Mouse (Mus musculus): ENCODE results near the gene Mvb12b. TPM values are rescaled to one million over a fixed set of nuclear protein-coding genes. Genes with fewer than 3 reads are reported as not detected.

The Mvb12b gene
- polyA plus RNA-seq, 1 experiment from 2014 or later: 12.4 TPM

DNA sequence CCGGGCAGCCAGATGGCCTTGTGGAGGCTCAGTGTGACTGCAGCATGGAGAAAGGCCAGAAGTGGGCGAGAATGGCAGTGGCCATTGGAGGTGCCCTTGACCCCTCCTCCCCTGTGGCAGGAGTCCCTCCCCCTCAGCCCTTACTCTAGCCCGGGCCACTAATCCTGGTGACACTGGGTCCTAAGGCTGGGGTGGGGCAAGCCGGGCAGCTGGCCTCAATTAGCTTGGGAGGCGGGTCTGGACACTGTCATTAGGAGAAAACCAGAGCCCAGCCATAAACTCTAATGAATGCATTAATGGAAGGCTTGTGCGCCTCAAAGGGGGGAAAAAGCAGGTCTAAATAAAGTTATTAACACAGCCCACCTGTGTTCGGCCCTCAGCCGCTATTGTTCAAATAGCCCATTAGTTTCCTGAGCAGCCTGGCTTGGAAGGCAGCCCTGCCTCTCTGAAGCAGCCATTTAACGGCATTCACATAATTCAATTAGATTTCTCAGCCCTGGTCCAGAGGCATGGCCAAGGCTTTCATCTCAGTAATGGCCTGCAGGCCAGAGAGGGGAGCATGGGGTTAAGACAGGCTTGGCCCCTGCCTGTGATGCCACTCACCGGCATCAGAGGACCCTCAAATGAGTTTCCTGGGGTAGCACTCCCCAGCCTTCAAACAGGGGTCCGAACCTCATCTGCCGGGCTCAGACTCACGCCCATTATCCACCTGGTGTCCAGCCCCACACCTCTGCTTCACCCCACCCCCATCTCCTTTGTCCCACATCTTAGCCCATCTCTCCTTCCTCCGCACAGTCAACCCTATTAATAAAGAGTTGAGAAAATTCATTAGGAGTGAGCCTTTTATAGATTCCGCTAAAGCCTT, 186.9 kb downstream of the Mvb12b start:
- Histone ChIP-seq H3K4me3 (ENCODE audit: low read depth, low read length) (no peak overlapping the region), H3K9ac (ENCODE audit: low read depth, low read length) (no peak overlapping the region), H3K36me3 (ENCODE audit: control insufficient read depth, insufficient read depth, low read length) (no peaks in the 10 kb centered on the region), H3K27ac (ENCODE audit: low read depth, low read length) (no peak overlapping the region), H3K9me3 (replicated peaks; ENCODE audit: control insufficient read depth, low read length) (peaks cover 4% of the 10 kb centered on the region; the same call in 1 of the 2 replicates), H3K4me1 (ENCODE audit: control insufficient read depth, insufficient read depth, low read length) (0 out of 2 replicates have a peak, but pooled peaks cover 3% of the 10 kb centered on the region), H3K4me2 (no peak overlapping the region), H3K27me3 (ENCODE audit: control insufficient read depth, insufficient read depth, low read length) (peaks cover 26% of the 10 kb centered on the region)
- WGBS (ENCODE audit: insufficient replicate concordance): 43% methylated on average over 15 of the region's 15 CpGs
- ATAC-seq (replicated peaks; ENCODE audit: insufficient number of reproducible peaks, low FRiP score, low TSS enrichment): no peak

DNA sequence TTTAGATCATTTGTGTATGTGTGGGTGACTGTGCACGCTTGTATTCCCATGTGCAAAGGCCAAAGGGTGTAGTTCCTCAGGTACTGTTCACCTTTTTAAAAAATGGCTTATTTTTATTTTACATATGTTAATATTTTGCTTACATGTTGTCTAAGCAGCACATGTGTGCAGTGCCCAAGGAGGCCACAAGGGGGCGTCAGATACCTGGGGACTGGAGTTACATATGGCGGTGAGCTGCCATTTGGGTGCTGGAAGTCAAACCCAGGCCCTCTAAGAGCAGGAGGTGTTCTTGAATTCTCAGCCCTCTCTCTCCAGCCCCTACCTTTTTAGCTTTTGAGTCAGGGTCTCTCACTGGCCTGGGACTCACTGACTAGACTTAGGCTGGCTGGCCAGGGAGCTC, 188.8 kb downstream of the Mvb12b start:
- H3K4me1 ChIP-seq (ENCODE audit: control insufficient read depth, insufficient read depth, low read length): 0 out of 2 replicates have a peak, but pooled peaks cover 3% of the 10 kb centered on the region
- ATAC-seq (replicated peaks; ENCODE audit: insufficient number of reproducible peaks, low FRiP score, low TSS enrichment): no peak
- H3K4me3 ChIP-seq (ENCODE audit: low read depth, low read length): no peak overlapping the region
- no peak overlapping the region for H3K4me2 ChIP-seq
- no peaks in the 10 kb centered on the region for H3K36me3 ChIP-seq (ENCODE audit: control insufficient read depth, insufficient read depth, low read length)
- WGBS (ENCODE audit: insufficient replicate concordance): 56% methylated on average over 3 of the region's 3 CpGs
- no peak overlapping the region for H3K27ac ChIP-seq (ENCODE audit: low read depth, low read length)
- peaks cover 15% of the 10 kb centered on the region for H3K27me3 ChIP-seq (ENCODE audit: control insufficient read depth, insufficient read depth, low read length)
- H3K9ac ChIP-seq (ENCODE audit: low read depth, low read length): no peak overlapping the region
- peaks cover 4% of the 10 kb centered on the region; the same call in 1 of the 2 replicates for H3K9me3 ChIP-seq (replicated peaks; ENCODE audit: control insufficient read depth, low read length)

- peaks cover 4% of the 10 kb centered on the region; the same call in 1 of the 2 replicates for H3K9me3 ChIP-seq (replicated peaks; ENCODE audit: control insufficient read depth, low read length)
- WGBS (ENCODE audit: insufficient replicate concordance): 64% methylated on average over 3 of the region's 3 CpGs
These were observed 191.3 kb downstream of the Mvb12b start for GRCm38 (mm10) chr2:33696428-33696827.

GRCm38 (mm10) chr2:33693931-33694330, 193.8 kb downstream of the Mvb12b start:
- no peak overlapping the region for H3K9ac ChIP-seq (ENCODE audit: low read depth, low read length)
- H3K9me3 ChIP-seq (replicated peaks; ENCODE audit: control insufficient read depth, low read length): peaks cover 4% of the 10 kb centered on the region; the same call in 1 of the 2 replicates
- no peak overlapping the region for H3K4me2 ChIP-seq
- H3K4me3 ChIP-seq (ENCODE audit: low read depth, low read length): no peak overlapping the region
- ATAC-seq (replicated peaks; ENCODE audit: insufficient number of reproducible peaks, low FRiP score, low TSS enrichment): no peak
- H3K36me3 ChIP-seq (ENCODE audit: control insufficient read depth, insufficient read depth, low read length): no peaks in the 10 kb centered on the region
- peaks cover 16% of the 10 kb centered on the region for H3K27me3 ChIP-seq (ENCODE audit: control insufficient read depth, insufficient read depth, low read length)
- 59% methylated on average over 3 of the region's 3 CpGs for WGBS (ENCODE audit: insufficient replicate concordance)
- no peak overlapping the region for H3K27ac ChIP-seq (ENCODE audit: low read depth, low read length)
- peaks cover 4% of the 10 kb centered on the region; the same call in 1 of the 2 replicates for H3K4me1 ChIP-seq (ENCODE audit: control insufficient read depth, insufficient read depth, low read length)

More at GRCm38 (mm10) chr2:33696428-33696827, 191.3 kb downstream of the Mvb12b start:
- H3K27ac ChIP-seq (ENCODE audit: low read depth, low read length): no peak overlapping the region
- no peak overlapping the region for H3K4me3 ChIP-seq (ENCODE audit: low read depth, low read length)
- H3K4me2 ChIP-seq: no peak overlapping the region
- H3K36me3 ChIP-seq (ENCODE audit: control insufficient read depth, insufficient read depth, low read length): no peaks in the 10 kb centered on the region
- no peak overlapping the region for H3K9ac ChIP-seq (ENCODE audit: low read depth, low read length)
- no peaks in the 10 kb centered on the region for H3K4me1 ChIP-seq (ENCODE audit: control insufficient read depth, insufficient read depth, low read length)
- H3K27me3 ChIP-seq (ENCODE audit: control insufficient read depth, insufficient read depth, low read length): peaks cover 16% of the 10 kb centered on the region
- no peak for ATAC-seq (replicated peaks; ENCODE audit: insufficient number of reproducible peaks, low FRiP score, low TSS enrichment)

DNA sequence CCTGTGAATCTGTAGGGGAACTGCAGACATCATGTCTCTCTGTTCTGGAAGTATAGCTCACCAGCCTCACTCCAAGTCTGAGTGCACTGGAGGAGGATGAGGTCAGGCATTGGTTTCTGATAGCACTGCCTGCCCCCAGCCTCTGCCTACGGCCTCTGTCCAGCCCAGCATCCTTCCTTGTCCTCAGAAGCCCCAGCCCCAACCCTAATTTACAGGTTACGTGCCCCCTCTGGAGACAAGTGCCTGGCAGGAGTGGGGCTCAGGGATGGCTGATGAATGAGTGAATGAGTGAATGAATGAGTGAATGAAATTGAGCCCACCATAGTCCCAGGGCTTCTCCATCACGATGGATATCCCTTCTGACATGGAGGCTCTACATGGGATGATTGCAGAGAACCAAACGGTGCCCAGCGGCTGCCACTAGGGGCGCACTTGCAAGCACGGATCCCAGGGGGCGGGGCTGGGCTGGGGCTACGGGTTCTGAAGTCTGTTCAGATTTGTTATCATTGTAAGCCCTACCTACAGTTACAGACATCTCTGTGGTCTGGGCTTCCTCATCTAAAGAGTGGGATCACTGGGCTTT, 197.8 kb downstream of the Mvb12b start:
- ATAC-seq (replicated peaks; ENCODE audit: insufficient number of reproducible peaks, low FRiP score, low TSS enrichment): no peak
- no peak overlapping the region for H3K4me3 ChIP-seq (ENCODE audit: low read depth, low read length)
- no peaks in the 10 kb centered on the region for H3K9me3 ChIP-seq (replicated peaks; ENCODE audit: control insufficient read depth, low read length)
- WGBS (ENCODE audit: insufficient replicate concordance): 18% methylated on average over 9 of the region's 9 CpGs
- H3K9ac ChIP-seq (ENCODE audit: low read depth, low read length): no peak overlapping the region
- no peak overlapping the region for H3K27ac ChIP-seq (ENCODE audit: low read depth, low read length)
- no peak overlapping the region for H3K4me2 ChIP-seq
- peaks cover 4% of the 10 kb centered on the region; the same call in 1 of the 2 replicates for H3K4me1 ChIP-seq (ENCODE audit: control insufficient read depth, insufficient read depth, low read length)
- H3K36me3 ChIP-seq (ENCODE audit: control insufficient read depth, insufficient read depth, low read length): no peaks in the 10 kb centered on the region
- H3K27me3 ChIP-seq (ENCODE audit: control insufficient read depth, insufficient read depth, low read length): peaks cover 25% of the 10 kb centered on the region

DNA sequence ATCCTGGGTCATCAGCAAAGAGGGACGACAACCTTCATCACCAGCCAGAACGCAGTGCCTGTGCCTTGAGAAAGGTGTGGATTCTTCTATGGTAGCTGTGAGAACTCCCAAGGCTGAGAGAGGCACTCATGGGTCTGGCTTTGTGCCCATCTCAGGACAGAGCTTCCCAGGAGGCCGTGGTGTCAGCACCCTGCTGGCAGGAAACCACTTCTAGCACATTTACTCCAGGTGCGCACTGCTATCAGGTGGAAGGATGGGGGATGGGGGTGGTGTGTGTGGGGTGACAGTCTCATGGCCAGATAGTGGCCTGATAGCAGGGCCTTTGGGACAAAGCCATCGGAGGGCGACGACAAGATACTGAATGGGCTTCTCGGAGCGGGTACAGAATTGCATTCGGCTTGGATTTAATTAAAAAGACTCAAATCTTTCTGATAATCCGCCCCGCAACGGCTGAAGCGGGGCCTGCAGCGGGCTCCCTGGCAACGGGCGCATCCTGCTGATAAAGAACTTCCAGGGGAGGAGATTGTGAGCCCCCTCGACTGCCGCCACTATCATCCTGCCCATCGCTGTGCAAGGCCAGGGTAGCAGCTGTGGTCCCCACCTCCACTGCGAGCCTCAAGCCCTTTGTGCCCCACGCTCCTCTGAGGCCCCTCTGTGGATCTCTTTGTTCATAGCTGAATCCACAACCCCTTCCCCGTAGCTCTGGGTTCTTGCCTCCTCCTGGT, 198.4 kb downstream of the Mvb12b start:
- no peak for ATAC-seq (replicated peaks; ENCODE audit: insufficient number of reproducible peaks, low FRiP score, low TSS enrichment)
- H3K9ac ChIP-seq (ENCODE audit: low read depth, low read length): no peak overlapping the region
- no peak overlapping the region for H3K27ac ChIP-seq (ENCODE audit: low read depth, low read length)
- no peak overlapping the region for H3K4me3 ChIP-seq (ENCODE audit: low read depth, low read length)
- WGBS (ENCODE audit: insufficient replicate concordance): 30% methylated on average over 23 of the region's 23 CpGs
- H3K9me3 ChIP-seq (replicated peaks; ENCODE audit: control insufficient read depth, low read length): no peaks in the 10 kb centered on the region
- H3K4me1 ChIP-seq (ENCODE audit: control insufficient read depth, insufficient read depth, low read length): peaks cover 4% of the 10 kb centered on the region; the same call in 1 of the 2 replicates
- H3K27me3 ChIP-seq (ENCODE audit: control insufficient read depth, insufficient read depth, low read length): peaks cover 25% of the 10 kb centered on the region
- H3K36me3 ChIP-seq (ENCODE audit: control insufficient read depth, insufficient read depth, low read length): no peaks in the 10 kb centered on the region
- H3K4me2 ChIP-seq: no peak overlapping the region

- no peak overlapping the region for H3K4me3 ChIP-seq (ENCODE audit: low read depth, low read length)
- H3K27me3 ChIP-seq (ENCODE audit: control insufficient read depth, insufficient read depth, low read length): peaks cover 15% of the 10 kb centered on the region
- no peak for ATAC-seq (replicated peaks; ENCODE audit: insufficient number of reproducible peaks, low FRiP score, low TSS enrichment)
- 77% methylated on average over 4 of the region's 4 CpGs for WGBS (ENCODE audit: insufficient replicate concordance)
- no peaks in the 10 kb centered on the region for H3K36me3 ChIP-seq (ENCODE audit: control insufficient read depth, insufficient read depth, low read length)
- H3K4me1 ChIP-seq (ENCODE audit: control insufficient read depth, insufficient read depth, low read length): no peaks in the 10 kb centered on the region
- no peak overlapping the region for H3K9ac ChIP-seq (ENCODE audit: low read depth, low read length)
- no peaks in the 10 kb centered on the region for H3K9me3 ChIP-seq (replicated peaks; ENCODE audit: control insufficient read depth, low read length)
- H3K4me2 ChIP-seq: no peak overlapping the region
- H3K27ac ChIP-seq (ENCODE audit: low read depth, low read length): no peak overlapping the region
These were observed 204.2 kb downstream of the Mvb12b start for GRCm38 (mm10) chr2:33683594-33683993.

DNA sequence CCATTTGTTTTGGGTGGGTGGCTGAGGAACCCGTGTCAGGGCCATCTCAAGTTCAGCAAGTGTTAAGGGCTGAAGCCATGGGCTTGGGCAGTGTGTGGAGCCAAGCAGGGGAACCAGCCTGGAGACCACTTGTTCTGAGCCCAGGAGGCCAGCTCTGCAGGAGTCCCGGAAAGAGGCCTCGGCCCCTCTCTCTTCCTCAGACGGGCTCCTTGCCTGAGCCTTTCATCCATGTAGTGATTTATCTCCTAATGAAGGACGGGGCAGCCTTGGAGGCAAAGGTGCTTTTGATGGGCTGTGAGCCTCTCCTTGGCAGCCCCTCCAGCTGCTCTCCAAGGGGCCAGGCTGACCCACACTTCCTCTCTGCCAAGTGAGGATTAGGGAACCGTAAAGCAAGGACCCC, 204.7 kb downstream of the Mvb12b start:
- 27% methylated on average over 6 of the region's 6 CpGs for WGBS (ENCODE audit: insufficient replicate concordance)
- H3K27me3 ChIP-seq (ENCODE audit: control insufficient read depth, insufficient read depth, low read length): peaks cover 10% of the 10 kb centered on the region
- H3K4me3 ChIP-seq (ENCODE audit: low read depth, low read length): no peak overlapping the region
- H3K9ac ChIP-seq (ENCODE audit: low read depth, low read length): no peak overlapping the region
- no peaks in the 10 kb centered on the region for H3K4me1 ChIP-seq (ENCODE audit: control insufficient read depth, insufficient read depth, low read length)
- H3K9me3 ChIP-seq (replicated peaks; ENCODE audit: control insufficient read depth, low read length): no peaks in the 10 kb centered on the region
- no peak for ATAC-seq (replicated peaks; ENCODE audit: insufficient number of reproducible peaks, low FRiP score, low TSS enrichment)
- no peak overlapping the region for H3K27ac ChIP-seq (ENCODE audit: low read depth, low read length)
- H3K4me2 ChIP-seq: no peak overlapping the region
- H3K36me3 ChIP-seq (ENCODE audit: control insufficient read depth, insufficient read depth, low read length): no peaks in the 10 kb centered on the region

Data from heart, embryonic 11.5 days (tissue).